Mouse (Mus musculus) right cerebral cortex, adult 2 months (tissue): ENCODE data around the gene Lhb.
A peak's percentile ranks its signal among the peaks of the same experiment; 100 is the strongest.
"Not testable (repeated sequence)": the region's sequence is repeated elsewhere in the genome, so short reads cannot be mapped to it uniquely, and the experiment has no call there.

Experiments used
- DNase-seq, 2 experiments: peaks; one replicate each; pipeline ENCODE4 v3.0.0; 2021 to 2022; ENCODE audit warnings: low spot score in 2 of 2

Lhb gene

GRCm38 (mm10) chr7:45420615-45420919, at the start of gene Lhb:
Gene Lhb, plus strand, starts transcription at chr7:45420820.
- no peak for DNase-seq

GRCm38 (mm10) chr7:45372371-45372770, 48.2 kb upstream of the Lhb start:
- no peak for DNase-seq

GRCm38 (mm10) chr7:45374620-45375019, 46.0 kb upstream of the Lhb start:
- no peak for DNase-seq

- DNase-seq: peak in 1 of 2 experiments; percentile 36
Measured at GRCm38 (mm10) chr7:45376057-45376456, 44.6 kb upstream of the Lhb start.

GRCm38 (mm10) chr7:45386077-45386476, 34.5 kb upstream of the Lhb start:
- DNase-seq: no peak

GRCm38 (mm10) chr7:45395129-45395541, 25.5 kb upstream of the Lhb start:
- no peak for DNase-seq

- peak; percentile 100 for DNase-seq
Measured at GRCm38 (mm10) chr7:45395578-45396336, 24.9 kb upstream of the Lhb start, which contains the start of gene Snrnp70. Gene Snrnp70, minus strand, starts transcription at chr7:45395742.

GRCm38 (mm10) chr7:45396337-45396775, 24.3 kb upstream of the Lhb start:
- not testable (repeated sequence) for DNase-seq

- DNase-seq: no peak
Measured at GRCm38 (mm10) chr7:45396787-45397186, 23.8 kb upstream of the Lhb start.

- DNase-seq: no peak
Measured at GRCm38 (mm10) chr7:45401521-45402085, 19.0 kb upstream of the Lhb start.

- peak; percentile 37 to 38 for DNase-seq
Measured at GRCm38 (mm10) chr7:45403532-45404261, 16.9 kb upstream of the Lhb start.

- DNase-seq: peak; percentile 76 to 81
Measured at GRCm38 (mm10) chr7:45405091-45406075, 15.2 kb upstream of the Lhb start, which contains the start of gene Kcna7. Gene Kcna7, plus strand, starts transcription at chr7:45405653.

GRCm38 (mm10) chr7:45406157-45407156, 14.2 kb upstream of the Lhb start:
- no peak for DNase-seq

- no peak for DNase-seq
Measured at GRCm38 (mm10) chr7:45407836-45408235, 12.8 kb upstream of the Lhb start.

- DNase-seq: no peak
Measured at GRCm38 (mm10) chr7:45408351-45408750, 12.3 kb upstream of the Lhb start.

GRCm38 (mm10) chr7:45408949-45409348, 11.7 kb upstream of the Lhb start:
- no peak for DNase-seq

GRCm38 (mm10) chr7:45409497-45410163, 11.0 kb upstream of the Lhb start:
- DNase-seq: no peak

- DNase-seq: no peak
Measured at GRCm38 (mm10) chr7:45412421-45412820, 8.2 kb upstream of the Lhb start.

- DNase-seq: no peak
Measured at GRCm38 (mm10) chr7:45413113-45413863, 7.3 kb upstream of the Lhb start, which contains the start of gene Ntf5. Gene Ntf5, plus strand, starts transcription at chr7:45413695.
